Mouse (Mus musculus): ENCODE results near the gene Tpo.

The Tpo gene

GRCm38 (mm10) chr12:30083971-30084370 lies 48.5 kb downstream of the Tpo start:
- intact Hi-C loops (cut with DNase I) = no loop called here

GRCm38 (mm10) chr12:30077056-30077455 lies 55.4 kb downstream of the Tpo start:
- intact Hi-C loops (cut with DNase I) = no loop called here

- intact Hi-C loops (cut with DNase I) = no loop called here
Measured at GRCm38 (mm10) chr12:30076316-30076715, 56.1 kb downstream of the Tpo start.

- intact Hi-C loops (cut with DNase I) = no loop called here
Measured at GRCm38 (mm10) chr12:30069321-30069720, 63.1 kb downstream of the Tpo start.

- intact Hi-C loops (cut with DNase I) = no loop called here
Measured at GRCm38 (mm10) chr12:30067806-30068205, 64.6 kb downstream of the Tpo start.

- intact Hi-C loops (cut with DNase I) = no loop called here
Measured at GRCm38 (mm10) chr12:30062118-30062505, 70.3 kb downstream of the Tpo start.

- intact Hi-C loops (cut with DNase I) = no loop called here
Measured at GRCm38 (mm10) chr12:30061503-30062117, 70.8 kb downstream of the Tpo start.

- intact Hi-C loops (cut with DNase I) = no loop called here
Measured at GRCm38 (mm10) chr12:30058044-30058443, 74.4 kb downstream of the Tpo start.

- intact Hi-C loops (cut with DNase I) = loop anchor here (5.0 kb wide), 3 partner anchors 72 to 317 kb away; partner anchors contain the start of gene Sntg2
Measured at GRCm38 (mm10) chr12:30054761-30055540, 77.5 kb downstream of the Tpo start.

GRCm38 (mm10) chr12:30050235-30050634 lies 82.2 kb downstream of the Tpo start:
- intact Hi-C loops (cut with DNase I) = loop anchor here (5.0 kb wide), 3 partner anchors 77 to 322 kb away; partner anchors contain the start of gene Sntg2

GRCm38 (mm10) chr12:30049818-30050217 lies 82.6 kb downstream of the Tpo start:
- intact Hi-C loops (cut with DNase I) = loop anchor here (5.0 kb wide), 4 partner anchors 77 to 527 kb away; partner anchors contain the start of gene Sntg2

GRCm38 (mm10) chr12:30048848-30049247 lies 83.6 kb downstream of the Tpo start:
- intact Hi-C loops (cut with DNase I) = loop anchor here (5.0 kb wide), 1 partner anchor 528 kb away; no protein-coding TSS in a partner anchor

GRCm38 (mm10) chr12:30040150-30040549 lies 92.3 kb downstream of the Tpo start:
- intact Hi-C loops (cut with DNase I) = loop anchor here (1.0 to 5.0 kb wide), 2 partner anchors 113 to 133 kb away; no protein-coding TSS in a partner anchor

GRCm38 (mm10) chr12:30039565-30039964 lies 92.9 kb downstream of the Tpo start:
- intact Hi-C loops (cut with DNase I) = no loop called here

- intact Hi-C loops (cut with DNase I) = no loop called here
Measured at GRCm38 (mm10) chr12:30036569-30037055, 95.8 kb downstream of the Tpo start.

GRCm38 (mm10) chr12:30035841-30036568 lies 96.4 kb downstream of the Tpo start:
- intact Hi-C loops (cut with DNase I) = no loop called here

- intact Hi-C loops (cut with DNase I) = no loop called here
Measured at GRCm38 (mm10) chr12:30035406-30035805, 97.0 kb downstream of the Tpo start.

- intact Hi-C loops (cut with DNase I) = no loop called here
Measured at GRCm38 (mm10) chr12:30034681-30035080, 97.7 kb downstream of the Tpo start.

GRCm38 (mm10) chr12:30030571-30030970 lies 101.9 kb downstream of the Tpo start:
- intact Hi-C loops (cut with DNase I) = no loop called here

- intact Hi-C loops (cut with DNase I) = no loop called here
Measured at GRCm38 (mm10) chr12:30029111-30029510, 103.3 kb downstream of the Tpo start.

- intact Hi-C loops (cut with DNase I) = no loop called here
Measured at GRCm38 (mm10) chr12:30027721-30028340, 104.6 kb downstream of the Tpo start.
